Mouse (Mus musculus) lung, postnatal 10 days (tissue): ENCODE results near the gene Zfp536.
A peak's percentile ranks its signal among the peaks of the same experiment; 100 is the strongest.
"Not testable (repeated sequence)": the region's sequence is repeated elsewhere in the genome, so short reads cannot be mapped to it uniquely, and the experiment has no call there.

Source experiments
- DNase-seq: peaks from one replicate; pipeline ENCODE4 v3.0.0; 2021

The Zfp536 gene

GRCm38 (mm10) chr7:37686366-37686765 is 87.1 kb downstream of the Zfp536 start:
- DNase-seq, result no peak

GRCm38 (mm10) chr7:37685247-37685646 is 88.2 kb downstream of the Zfp536 start:
- no peak for DNase-seq

GRCm38 (mm10) chr7:37681335-37681734 is 92.1 kb downstream of the Zfp536 start:
- no peak for DNase-seq

- peak; percentile 45 for DNase-seq
These were observed 109.6 kb downstream of the Zfp536 start for GRCm38 (mm10) chr7:37663676-37664365.

- no peak for DNase-seq
These were observed 124.8 kb downstream of the Zfp536 start for GRCm38 (mm10) chr7:37648671-37649070.

GRCm38 (mm10) chr7:37647917-37648615 is 125.4 kb downstream of the Zfp536 start:
- DNase-seq, result no peak

GRCm38 (mm10) chr7:37639740-37640397 is 133.6 kb downstream of the Zfp536 start:
- no peak for DNase-seq

- DNase-seq, result no peak
These were observed 138.6 kb downstream of the Zfp536 start for GRCm38 (mm10) chr7:37634812-37635211.

- DNase-seq, result no peak
These were observed 143.0 kb downstream of the Zfp536 start for GRCm38 (mm10) chr7:37630410-37630809.

- DNase-seq, result no peak
These were observed 145.4 kb downstream of the Zfp536 start for GRCm38 (mm10) chr7:37627897-37628510.

GRCm38 (mm10) chr7:37625758-37626157 is 147.7 kb downstream of the Zfp536 start:
- DNase-seq, result no peak

- DNase-seq, result peak; percentile 21
These were observed 148.6 kb downstream of the Zfp536 start for GRCm38 (mm10) chr7:37624759-37625340.

GRCm38 (mm10) chr7:37623903-37624758 is 149.3 kb downstream of the Zfp536 start:
- peak; percentile 71 for DNase-seq

- DNase-seq, result no peak
These were observed 154.2 kb downstream of the Zfp536 start for GRCm38 (mm10) chr7:37619254-37619653.

GRCm38 (mm10) chr7:37617880-37618279 is 155.6 kb downstream of the Zfp536 start:
- no peak for DNase-seq

- DNase-seq, result no peak
These were observed 157.5 kb downstream of the Zfp536 start for GRCm38 (mm10) chr7:37615932-37616331.

- DNase-seq, result no peak
These were observed 159.1 kb downstream of the Zfp536 start for GRCm38 (mm10) chr7:37614381-37614780.

GRCm38 (mm10) chr7:37608556-37608955 is 164.9 kb downstream of the Zfp536 start:
- no peak for DNase-seq

- no peak for DNase-seq
These were observed 165.5 kb downstream of the Zfp536 start for GRCm38 (mm10) chr7:37607906-37608305.

- no peak for DNase-seq
These were observed 167.0 kb downstream of the Zfp536 start for GRCm38 (mm10) chr7:37606472-37606871.

- not testable (repeated sequence) for DNase-seq
These were observed 169.9 kb downstream of the Zfp536 start for GRCm38 (mm10) chr7:37603525-37603909.
